8 mouse cellular contexts compared by ENCODE assay signal in the genomic region with DNA sequence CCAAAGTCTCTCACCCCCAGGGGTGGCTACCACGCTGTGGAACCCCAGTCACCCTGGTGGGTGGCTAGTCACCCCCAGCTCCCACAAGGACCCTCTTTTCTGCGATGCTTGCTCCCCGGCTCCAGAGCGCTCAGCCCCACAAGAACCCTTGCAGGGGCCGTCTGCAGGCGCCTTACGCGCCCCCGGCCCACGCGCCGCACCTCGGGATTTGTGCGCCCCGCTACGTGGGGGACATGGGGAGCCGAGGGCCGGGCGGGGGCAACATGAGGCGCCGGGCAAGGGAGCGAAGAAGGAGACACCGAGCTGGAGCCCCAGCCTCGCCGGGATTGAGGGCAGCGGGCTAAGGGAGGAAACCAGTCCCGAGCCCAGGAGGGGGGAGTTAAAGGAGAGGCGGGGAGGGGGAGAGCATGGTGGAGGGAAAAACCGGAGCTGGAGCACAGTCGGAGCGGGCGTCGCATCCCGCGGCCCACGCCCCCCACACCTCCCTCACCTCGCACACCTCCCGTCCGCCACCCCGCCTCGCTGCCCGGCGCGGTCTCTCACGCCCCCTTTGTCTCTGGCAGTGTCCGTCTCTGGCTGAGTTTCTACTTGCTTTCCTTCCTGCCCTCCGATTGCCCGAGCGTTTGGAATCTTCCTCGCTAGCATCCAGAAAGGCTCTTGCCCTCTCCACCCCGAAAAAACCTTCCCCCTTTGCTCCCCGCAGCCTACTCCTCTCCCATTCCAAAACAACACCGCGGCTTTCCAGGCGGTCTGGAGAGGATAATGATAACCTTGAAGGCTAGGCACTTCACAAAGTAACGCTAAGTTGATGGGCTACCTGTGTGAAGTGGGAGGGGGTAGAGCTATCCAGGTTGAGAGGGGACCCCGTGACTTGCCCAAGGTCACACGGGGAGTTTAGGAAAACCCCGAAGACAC. TPM values are rescaled to one million over a fixed set of nuclear protein-coding genes. Genes with fewer than 3 reads are reported as not detected.
DNase-seq lines count a peak whose midpoint lies in the region; ATAC-seq lines count a peak whose summit lies in the region.

A gene (minus strand): TSS at position 355 of the 915 bp plus-strand sequence.

- H3K9ac ChIP-seq in heart, embryonic 11.5 days (ENCODE audit: low read depth, low read length), result peak within 1 kb of the TSS; percentile 91
- H3K9ac ChIP-seq in midbrain, embryonic 11.5 days (ENCODE audit: low read length), result peak within 1 kb of the TSS; percentile 94

- H3K9me3 ChIP-seq in heart, embryonic 11.5 days (replicated peaks; ENCODE audit: control insufficient read depth, low read length), result no peaks in the 10 kb centered on the region
- no peaks in the 10 kb centered on the region for H3K9me3 ChIP-seq in midbrain, embryonic 11.5 days (ENCODE audit: control insufficient read depth, low read length)

- H3K4me1 ChIP-seq in heart, embryonic 11.5 days (ENCODE audit: control insufficient read depth, insufficient read depth, low read length), result peaks cover 62% of the 10 kb centered on the region
- H3K4me1 ChIP-seq in midbrain, embryonic 11.5 days (ENCODE audit: control insufficient read depth, insufficient read depth, low read length), result peaks cover 58% of the 10 kb centered on the region

- H3K27me3 ChIP-seq in heart, embryonic 11.5 days (ENCODE audit: control insufficient read depth, insufficient read depth, low read length), result peaks cover 6% of the 10 kb centered on the region; the same call in 1 of the 2 replicates
- H3K27me3 ChIP-seq in midbrain, embryonic 11.5 days (ENCODE audit: control insufficient read depth, insufficient read depth, low read length), result 0 out of 2 replicates have a peak, but pooled peaks cover 2% of the 10 kb centered on the region

- peak; percentile 91 for DNase-seq in heart, adult 11 months
- no peak for DNase-seq in heart, adult 9 months (ENCODE audit: low spot score in 2 of 2)
- peak; percentile 63 to 74 for DNase-seq in layer of hippocampus, postnatal 10 days (ENCODE audit: low spot score in 2 of 2)
- DNase-seq in midbrain, embryonic 11.5 days (ENCODE audit: low spot score, missing footprints), result peak; percentile 97
- DNase-seq in spleen, postnatal 4 days (ENCODE audit: low spot score in 2 of 2), result no peak

- ATAC-seq in common myeloid progenitor, adult 5-6 weeks (replicated peaks; ENCODE audit: low read depth, poor library complexity, severe bottlenecking), result 0 out of 2 replicates have a peak, but pooled peaks have one; percentile 10
- peak; percentile 45 for ATAC-seq in heart, embryonic 11.5 days (replicated peaks; ENCODE audit: insufficient number of reproducible peaks, low FRiP score, low TSS enrichment)
- peak; percentile 69 for ATAC-seq in midbrain, embryonic 11.5 days (ENCODE audit: low FRiP score)
- no peak for ATAC-seq in frontal cortex, adult (ENCODE audit: low TSS enrichment)

- H3K4me3 ChIP-seq in heart, embryonic 11.5 days (ENCODE audit: low read depth, low read length), result peak within 1 kb of the TSS; percentile 74
- peak within 1 kb of the TSS; percentile 69 for H3K4me3 ChIP-seq in midbrain, embryonic 11.5 days (ENCODE audit: low read depth, low read length)

- H3K36me3 ChIP-seq in heart, embryonic 11.5 days (ENCODE audit: control insufficient read depth, insufficient read depth, low read length), result peaks cover 2% of the 10 kb centered on the region; the same call in 1 of the 2 replicates
- peaks cover 7% of the 10 kb centered on the region for H3K36me3 ChIP-seq in midbrain, embryonic 11.5 days (ENCODE audit: control insufficient read depth, insufficient read depth, low read length)

- H3K4me2 ChIP-seq in heart, embryonic 11.5 days, result peak within 1 kb of the TSS; percentile 98
- H3K4me2 ChIP-seq in midbrain, embryonic 11.5 days, result peak within 1 kb of the TSS; percentile 100

- under 1% methylated on average over 56 of the region's 59 CpGs for WGBS in heart, embryonic 11.5 days (ENCODE audit: insufficient replicate concordance)
- 1% methylated on average over 57 of the region's 59 CpGs for WGBS in midbrain, embryonic 11.5 days

- H3K27ac ChIP-seq in heart, embryonic 11.5 days (ENCODE audit: low read depth, low read length), result peak within 1 kb of the TSS; percentile 99
- H3K27ac ChIP-seq in midbrain, embryonic 11.5 days (ENCODE audit: low read depth, low read length), result peak within 1 kb of the TSS; percentile 72

RNA-seq across cellular contexts. Expression of the gene that starts here (rescaled TPM):
- total RNA-seq in common myeloid progenitor, adult 5-6 weeks (2017), result 0.55 TPM in 1 of 2 replicates, not detected in the other
- 15.2 and 19.0 TPM in 2 replicates for polyA plus RNA-seq in heart, embryonic 11.5 days (2014; fragmentation: Nextera tagmentation; extraction: Ambion mirVana)
- total RNA-seq in layer of hippocampus, postnatal 10 days (2021), result 100 to 1,000 TPM; 203 to 217 TPM
- polyA plus RNA-seq in midbrain, embryonic 11.5 days (2014; fragmentation: Nextera tagmentation; extraction: Ambion mirVana), result 11.0 and 12.3 TPM in 2 replicates

Comparison
In these comparisons a context has a peak if more than half of its experiments do, and no peak if none do; other contexts are left out.
1. RNA of the gene that starts here (total RNA-seq): 203 to 217 TPM in layer of hippocampus, postnatal 10 days; 0.55 TPM in common myeloid progenitor, adult 5-6 weeks; every median in the first group is over 100 times any median in the second.
2. DNase-seq: peak in heart, adult 11 months (single experiment), layer of hippocampus, postnatal 10 days (2 of 2) and midbrain, embryonic 11.5 days (single experiment); none in heart, adult 9 months (0 of 2) and spleen, postnatal 4 days (0 of 2).
3. Peak in ATAC-seq in common myeloid progenitor, adult 5-6 weeks; RNA of the gene not detected or under 1 TPM.